In genomic region chr8:53600025-53600811, GRCm38 (mm10) we compare ENCODE assay signal across 16 mouse cellular contexts. TPM values are rescaled to one million over a fixed set of nuclear protein-coding genes. Genes with fewer than 3 reads are reported as not detected.
DNase-seq lines count a peak whose midpoint lies in the region; ATAC-seq and TF ChIP-seq lines count a peak whose summit lies in the region.
"Had no signal": no experiment of that assay in that cellular context is flagged by ENCODE, and none has a peak within 500 bp of the region (broad histone marks: within the 10 kb centered on the region; RNA-seq: fewer than 3 reads in every experiment).

No protein-coding gene starts in this region.

- ATAC-seq in forebrain, embryonic 16.5 days: peak; percentile 94
- no peak for ATAC-seq in hindbrain, postnatal 0 days
- ATAC-seq in kidney, embryonic 16.5 days (ENCODE audit: low FRiP score, low TSS enrichment): no peak

- no peaks in the 10 kb centered on the region for H3K9me3 ChIP-seq in forebrain, embryonic 16.5 days (ENCODE audit: control insufficient read depth, low read length)
- no peaks in the 10 kb centered on the region for H3K9me3 ChIP-seq in hindbrain, postnatal 0 days (ENCODE audit: low read length)
- no peaks in the 10 kb centered on the region for H3K9me3 ChIP-seq in kidney, embryonic 16.5 days (ENCODE audit: low read length)
- H3K9me3 ChIP-seq: embryonic facial prominence, embryonic 13.5 days; lung, embryonic 15.5 days had no signal

- DNase-seq in layer of hippocampus, adult 9-11 months: peak; percentile 3
- no peak for DNase-seq in layer of hippocampus, adult 9-10 months (ENCODE audit: low spot score)
- DNase-seq in hindbrain, postnatal 0 days (ENCODE audit: low spot score): no peak
- no peak for DNase-seq in gastrocnemius, postnatal 25 days
- DNase-seq: heart, adult 2 months; kidney, postnatal 10 days; left cerebral cortex, postnatal 4 days; right cerebral cortex, adult 18-20 months; thymus, postnatal 14 days had no signal

- 0 out of 2 replicates have a peak, but pooled peaks cover 5% of the 10 kb centered on the region for H3K4me1 ChIP-seq in forebrain, embryonic 16.5 days (replicated peaks; ENCODE audit: control insufficient read depth, insufficient read depth, low read length)
- no peaks in the 10 kb centered on the region for H3K4me1 ChIP-seq in hindbrain, postnatal 0 days (ENCODE audit: insufficient read depth, low read length)
- H3K4me1 ChIP-seq in olfactory bulb, adult 2 months (ENCODE audit: control insufficient read depth, insufficient read depth, low read length): 0 out of 2 replicates have a peak, but pooled peaks cover 2% of the 10 kb centered on the region
- H3K4me1 ChIP-seq in kidney, embryonic 16.5 days (ENCODE audit: insufficient read depth, low read length): no peaks in the 10 kb centered on the region
- H3K4me1 ChIP-seq: embryonic facial prominence, embryonic 13.5 days; lung, embryonic 15.5 days had no signal

- H3K27me3 ChIP-seq in forebrain, embryonic 16.5 days (replicated peaks; ENCODE audit: control insufficient read depth, insufficient read depth, low read length): no peaks in the 10 kb centered on the region
- H3K27me3 ChIP-seq in hindbrain, postnatal 0 days (ENCODE audit: insufficient read depth, low read length): no peaks in the 10 kb centered on the region
- H3K27me3 ChIP-seq in kidney, embryonic 16.5 days (ENCODE audit: insufficient read depth, low read length): no peaks in the 10 kb centered on the region
- H3K27me3 ChIP-seq: embryonic facial prominence, embryonic 13.5 days; lung, embryonic 15.5 days had no signal

- WGBS in forebrain, embryonic 16.5 days: 35% methylated on average over 11 of the region's 11 CpGs
- WGBS in hindbrain, postnatal 0 days: 62% methylated on average over 11 of the region's 11 CpGs
- WGBS in olfactory bulb, adult 2 months: 40% methylated on average over 11 of the region's 11 CpGs
- 93% methylated on average over 11 of the region's 11 CpGs for WGBS in kidney, embryonic 16.5 days

- no peak for TF ChIP-seq CTCF in hindbrain, postnatal 0 days (IDR thresholded peaks at IDR 0.05; ENCODE audit: low read depth)
- TF ChIP-seq CTCF in olfactory bulb, adult 2 months (IDR thresholded peaks at IDR 0.05; ENCODE audit: insufficient read depth, low read depth, low read length): no peak

- peak overlapping the region; percentile 76 for H3K27ac ChIP-seq in forebrain, embryonic 16.5 days (ENCODE audit: low read length)
- no peak overlapping the region for H3K27ac ChIP-seq in hindbrain, postnatal 0 days
- H3K27ac ChIP-seq in olfactory bulb, adult 2 months (ENCODE audit: insufficient read depth, low read depth, low read length): peak overlapping the region; percentile 29; the same call in 1 of the 2 replicates
- no peak overlapping the region for H3K27ac ChIP-seq in kidney, embryonic 16.5 days (ENCODE audit: low read length)
- H3K27ac ChIP-seq: embryonic facial prominence, embryonic 13.5 days; heart, adult 2 months; lung, embryonic 15.5 days had no signal

- no peak for TF ChIP-seq POLR2A in olfactory bulb, adult 2 months (IDR thresholded peaks at IDR 0.05; ENCODE audit: insufficient read depth, low read depth, low read length)

- no peak overlapping the region for H3K4me3 ChIP-seq in forebrain, embryonic 16.5 days (replicated peaks; ENCODE audit: low read length)
- H3K4me3 ChIP-seq in hindbrain, postnatal 0 days (ENCODE audit: low read length): no peak overlapping the region
- H3K4me3 ChIP-seq in olfactory bulb, adult 2 months (ENCODE audit: insufficient read depth, low read depth, low read length): no peak overlapping the region
- no peak overlapping the region for H3K4me3 ChIP-seq in kidney, embryonic 16.5 days (ENCODE audit: low read length)
- H3K4me3 ChIP-seq: embryonic facial prominence, embryonic 13.5 days; heart, adult 2 months; lung, embryonic 15.5 days had no signal

- 0 out of 2 replicates have a peak overlapping the region, but pooled peaks have one; percentile 29 for H3K9ac ChIP-seq in forebrain, embryonic 16.5 days (replicated peaks; ENCODE audit: low read depth, low read length)
- no peak overlapping the region for H3K9ac ChIP-seq in hindbrain, postnatal 0 days (replicated peaks; ENCODE audit: low read length)
- H3K9ac ChIP-seq in kidney, embryonic 16.5 days (replicated peaks; ENCODE audit: low read length): no peak overlapping the region
- H3K9ac ChIP-seq: embryonic facial prominence, embryonic 13.5 days; lung, embryonic 15.5 days had no signal

- peak overlapping the region; percentile 27; the same call in 1 of the 2 replicates for H3K4me2 ChIP-seq in forebrain, embryonic 16.5 days (ENCODE audit: low read length)
- peak overlapping the region; percentile 16; the same call in 1 of the 2 replicates for H3K4me2 ChIP-seq in hindbrain, postnatal 0 days (ENCODE audit: low read depth, low read length)
- no peak overlapping the region for H3K4me2 ChIP-seq in kidney, embryonic 16.5 days (replicated peaks; ENCODE audit: low read depth, low read length)
- H3K4me2 ChIP-seq: embryonic facial prominence, embryonic 13.5 days; liver, embryonic 11.5 days; lung, embryonic 15.5 days had no signal

- no peaks in the 10 kb centered on the region for H3K36me3 ChIP-seq in forebrain, embryonic 16.5 days (ENCODE audit: control insufficient read depth, insufficient read depth)
- H3K36me3 ChIP-seq in hindbrain, postnatal 0 days (ENCODE audit: insufficient read depth, low read length): no peaks in the 10 kb centered on the region
- H3K36me3 ChIP-seq in kidney, embryonic 16.5 days (ENCODE audit: insufficient read depth, low read length): 0 out of 2 replicates have a peak, but pooled peaks cover 15% of the 10 kb centered on the region

RNA-seq across cellular contexts. Expression of gene Neil3, which starts 38.6 kb away (rescaled TPM):
- 15.8 and 15.9 TPM in 2 replicates for polyA plus RNA-seq in forebrain, embryonic 16.5 days (2015; fragmentation: Nextera tagmentation; extraction: Ambion mirVana)
- 1.7 and 1.8 TPM in 2 replicates for total RNA-seq in hindbrain, postnatal 0 days (2014; rRNA removed)
- 5.1 and 6.8 TPM in 2 replicates for polyA plus RNA-seq in hindbrain, postnatal 0 days (2015; fragmentation: Nextera tagmentation; extraction: Ambion mirVana)
- polyA plus RNA-seq in olfactory bulb, adult 2 months (2012; ENCODE audit: insufficient read depth, insufficient read length, low replicate concordance, missing spikeins): not detected in 2 replicates
- under 1 TPM; 0.43 to 0.48 TPM for total RNA-seq in gastrocnemius, postnatal 25 days (2021)
- polyA plus RNA-seq in kidney, embryonic 16.5 days (2015; fragmentation: Nextera tagmentation; extraction: Ambion mirVana): 28.5 and 34.8 TPM in 2 replicates
- total RNA-seq: gastrocnemius, adult 8-10 months had no signal

Comparison
In these comparisons a context has a peak if more than half of its experiments do, and no peak if none do; other contexts are left out.
1. H3K27ac ChIP-seq: peak in forebrain, embryonic 16.5 days (single experiment) and olfactory bulb, adult 2 months (single experiment); none in hindbrain, postnatal 0 days (single experiment) and kidney, embryonic 16.5 days (single experiment).